ENCODE assay signal across 8 mouse cellular contexts in genomic region chr7:109968924-109969450, GRCm38 (mm10). TPM values are rescaled to one million over a fixed set of nuclear protein-coding genes. Genes with fewer than 3 reads are reported as not detected.
DNase-seq lines count a peak whose midpoint lies in the region; ATAC-seq and TF ChIP-seq lines count a peak whose summit lies in the region.

No protein-coding gene starts in this region.

- 0% methylated on average over 1 of the region's 2 CpGs for WGBS in hindbrain, embryonic 11.5 days
- WGBS in liver, postnatal 0 days (ENCODE audit: insufficient replicate concordance) = 8% methylated on average over 2 of the region's 2 CpGs
- WGBS in stomach, embryonic 14.5 days = 11% methylated on average over 1 of the region's 2 CpGs

- H3K9ac ChIP-seq in hindbrain, embryonic 11.5 days (ENCODE audit: low read depth, low read length) = no peak overlapping the region
- no peak overlapping the region for H3K9ac ChIP-seq in liver, postnatal 0 days (replicated peaks)
- no peak overlapping the region for H3K9ac ChIP-seq in stomach, embryonic 14.5 days (replicated peaks; ENCODE audit: low read depth, low read length)

- TF ChIP-seq CTCF in cortical plate, adult 2 months (IDR thresholded peaks at IDR 0.05; ENCODE audit: extremely low read depth, insufficient read depth, low read length) = no peak
- TF ChIP-seq CTCF in liver, postnatal 0 days (IDR thresholded peaks at IDR 0.05; ENCODE audit: low read depth) = no peak

- no peaks in the 10 kb centered on the region for H3K9me3 ChIP-seq in hindbrain, embryonic 11.5 days (ENCODE audit: control insufficient read depth, low read length)
- no peaks in the 10 kb centered on the region for H3K9me3 ChIP-seq in liver, postnatal 0 days (ENCODE audit: low read length)
- H3K9me3 ChIP-seq in stomach, embryonic 14.5 days (ENCODE audit: control insufficient read depth, low read depth, low read length) = no peaks in the 10 kb centered on the region

- peak overlapping the region; percentile 64; the same call in 1 of the 2 replicates for H3K27ac ChIP-seq in cortical plate, adult 2 months (ENCODE audit: insufficient read depth, low read length)
- 0 out of 2 replicates have a peak overlapping the region, but pooled peaks have one; percentile 27 for H3K27ac ChIP-seq in hindbrain, embryonic 11.5 days (ENCODE audit: low read depth, low read length)
- no peak overlapping the region for H3K27ac ChIP-seq in liver, postnatal 0 days (ENCODE audit: low read depth)
- H3K27ac ChIP-seq in stomach, embryonic 14.5 days (ENCODE audit: low read length) = peak overlapping the region; percentile 79

- DNase-seq in layer of hippocampus, adult 11-12 months (ENCODE audit: low spot score) = peak; percentile 67
- DNase-seq in layer of hippocampus, adult 9-10 months (ENCODE audit: low spot score) = no peak
- peak; percentile 76 for DNase-seq in NIH3T3 (ENCODE audit: low read depth)
- peak; percentile 40 for DNase-seq in hindbrain, embryonic 11.5 days (ENCODE audit: low spot score)
- DNase-seq in liver, postnatal 0 days = no peak
- DNase-seq in spleen, postnatal 14 days (ENCODE audit: low spot score in 2 of 2) = no peak

- no peak overlapping the region for H3K4me3 ChIP-seq in cortical plate, adult 2 months (ENCODE audit: insufficient read depth, low read length)
- no peak overlapping the region for H3K4me3 ChIP-seq in hindbrain, embryonic 11.5 days (ENCODE audit: low read depth, low read length)
- H3K4me3 ChIP-seq in liver, postnatal 0 days (ENCODE audit: low read depth, low read length) = no peak overlapping the region
- no peak overlapping the region for H3K4me3 ChIP-seq in stomach, embryonic 14.5 days (ENCODE audit: low read depth, low read length)

- TF ChIP-seq EP300 in liver, postnatal 0 days (IDR thresholded peaks at IDR 0.05; ENCODE audit: low read depth) = no peak

- no peak for TF ChIP-seq POLR2A in cortical plate, adult 2 months (IDR thresholded peaks at IDR 0.05; ENCODE audit: extremely low read depth, insufficient read depth, low read length)

- H3K4me2 ChIP-seq in hindbrain, embryonic 11.5 days (replicated peaks; ENCODE audit: low read depth, low read length) = no peak overlapping the region
- no peak overlapping the region for H3K4me2 ChIP-seq in liver, postnatal 0 days (ENCODE audit: low read depth, low read length)
- H3K4me2 ChIP-seq in stomach, embryonic 14.5 days (replicated peaks; ENCODE audit: low read depth, low read length) = no peak overlapping the region

- ATAC-seq in hindbrain, embryonic 11.5 days (ENCODE audit: low FRiP score) = peak; percentile 71
- ATAC-seq in liver, postnatal 0 days = peak; percentile 13; the same call in 1 of the 2 replicates
- peak; percentile 87; the same call in 1 of the 2 replicates for ATAC-seq in stomach, embryonic 14.5 days (ENCODE audit: insufficient number of reproducible peaks, insufficient read depth, low FRiP score, low read depth)

- H3K36me3 ChIP-seq in hindbrain, embryonic 11.5 days (ENCODE audit: control insufficient read depth, insufficient read depth, low read length) = no peaks in the 10 kb centered on the region
- peaks cover 7% of the 10 kb centered on the region for H3K36me3 ChIP-seq in liver, postnatal 0 days (replicated peaks; ENCODE audit: insufficient read depth, low read length)
- H3K36me3 ChIP-seq in stomach, embryonic 14.5 days (ENCODE audit: control insufficient read depth, insufficient read depth, low read length) = peaks cover 9% of the 10 kb centered on the region

- peaks cover 2% of the 10 kb centered on the region for H3K4me1 ChIP-seq in cortical plate, adult 2 months (ENCODE audit: control insufficient read depth, insufficient read depth, low read length)
- H3K4me1 ChIP-seq in hindbrain, embryonic 11.5 days (replicated peaks; ENCODE audit: control insufficient read depth, insufficient read depth, low read length) = no peaks in the 10 kb centered on the region
- H3K4me1 ChIP-seq in liver, postnatal 0 days (ENCODE audit: insufficient read depth) = no peaks in the 10 kb centered on the region
- peaks cover 7% of the 10 kb centered on the region; the same call in 1 of the 2 replicates for H3K4me1 ChIP-seq in stomach, embryonic 14.5 days (ENCODE audit: control insufficient read depth, insufficient read depth, low read length)

- no peaks in the 10 kb centered on the region for H3K27me3 ChIP-seq in hindbrain, embryonic 11.5 days (ENCODE audit: control insufficient read depth, insufficient read depth, low read length)
- H3K27me3 ChIP-seq in liver, postnatal 0 days (ENCODE audit: insufficient read depth, low read length) = no peaks in the 10 kb centered on the region
- no peaks in the 10 kb centered on the region for H3K27me3 ChIP-seq in stomach, embryonic 14.5 days (ENCODE audit: control insufficient read depth, insufficient read depth, low read length)

RNA-seq across cellular contexts. Expression of gene Dennd5a, which starts 8.7 kb away (rescaled TPM):
- polyA plus RNA-seq in cortical plate, adult 2 months (2012; rRNA removed) = 214 and 216 TPM in 2 replicates
- polyA plus RNA-seq in hindbrain, embryonic 11.5 days (2014; fragmentation: Nextera tagmentation; extraction: Ambion mirVana) = 52.5 and 57.3 TPM in 2 replicates
- 8.0 and 8.9 TPM in 2 replicates for polyA plus RNA-seq in liver, postnatal 0 days (2015; fragmentation: Nextera tagmentation; extraction: Ambion mirVana)
- 51.3 and 52.4 TPM in 2 replicates for polyA plus RNA-seq in stomach, embryonic 14.5 days (2014; fragmentation: Nextera tagmentation; extraction: Ambion mirVana)

RNA-seq across cellular contexts. Expression of gene Tmem41b, which starts 17.7 kb away (rescaled TPM):
- 39.0 TPM in 2 replicates for polyA plus RNA-seq in cortical plate, adult 2 months (2012; rRNA removed)
- polyA plus RNA-seq in hindbrain, embryonic 11.5 days (2014; fragmentation: Nextera tagmentation; extraction: Ambion mirVana) = 78.4 and 84.8 TPM in 2 replicates
- polyA plus RNA-seq in liver, postnatal 0 days (2015; fragmentation: Nextera tagmentation; extraction: Ambion mirVana) = 26.9 and 27.7 TPM in 2 replicates
- polyA plus RNA-seq in stomach, embryonic 14.5 days (2014; fragmentation: Nextera tagmentation; extraction: Ambion mirVana) = 70.8 and 75.7 TPM in 2 replicates

RNA-seq across cellular contexts. Expression of gene Ipo7, which starts 49.1 kb away (rescaled TPM):
- polyA plus RNA-seq in cortical plate, adult 2 months (2012; rRNA removed) = 44.7 and 45.4 TPM in 2 replicates
- polyA plus RNA-seq in hindbrain, embryonic 11.5 days (2014; fragmentation: Nextera tagmentation; extraction: Ambion mirVana) = 23.2 and 32.7 TPM in 2 replicates
- polyA plus RNA-seq in liver, postnatal 0 days (2015; fragmentation: Nextera tagmentation; extraction: Ambion mirVana) = 10.7 and 11.9 TPM in 2 replicates
- polyA plus RNA-seq in stomach, embryonic 14.5 days (2014; fragmentation: Nextera tagmentation; extraction: Ambion mirVana) = 19.7 and 20.4 TPM in 2 replicates

Comparison
In these comparisons a context has a peak if more than half of its experiments do, and no peak if none do; other contexts are left out.
1. DNase-seq: peak in layer of hippocampus, adult 11-12 months (single experiment), NIH3T3 (single experiment) and hindbrain, embryonic 11.5 days (single experiment); none in layer of hippocampus, adult 9-10 months (single experiment), liver, postnatal 0 days (single experiment) and spleen, postnatal 14 days (0 of 2).
2. ATAC-seq: peak in every context shown above with its lines; median percentile 87 in stomach, embryonic 14.5 days; 71 in hindbrain, embryonic 11.5 days; 13 in liver, postnatal 0 days.